Mouse (Mus musculus) telencephalon, adult 2 months (tissue): ENCODE measurements around the gene Slc6a5.

Source experiments
- DNase-seq: peaks from one replicate; pipeline ENCODE4 v3.0.0-alpha.2; 2011; ENCODE audit warnings: low read depth, low spot score

Slc6a5 gene

DNA sequence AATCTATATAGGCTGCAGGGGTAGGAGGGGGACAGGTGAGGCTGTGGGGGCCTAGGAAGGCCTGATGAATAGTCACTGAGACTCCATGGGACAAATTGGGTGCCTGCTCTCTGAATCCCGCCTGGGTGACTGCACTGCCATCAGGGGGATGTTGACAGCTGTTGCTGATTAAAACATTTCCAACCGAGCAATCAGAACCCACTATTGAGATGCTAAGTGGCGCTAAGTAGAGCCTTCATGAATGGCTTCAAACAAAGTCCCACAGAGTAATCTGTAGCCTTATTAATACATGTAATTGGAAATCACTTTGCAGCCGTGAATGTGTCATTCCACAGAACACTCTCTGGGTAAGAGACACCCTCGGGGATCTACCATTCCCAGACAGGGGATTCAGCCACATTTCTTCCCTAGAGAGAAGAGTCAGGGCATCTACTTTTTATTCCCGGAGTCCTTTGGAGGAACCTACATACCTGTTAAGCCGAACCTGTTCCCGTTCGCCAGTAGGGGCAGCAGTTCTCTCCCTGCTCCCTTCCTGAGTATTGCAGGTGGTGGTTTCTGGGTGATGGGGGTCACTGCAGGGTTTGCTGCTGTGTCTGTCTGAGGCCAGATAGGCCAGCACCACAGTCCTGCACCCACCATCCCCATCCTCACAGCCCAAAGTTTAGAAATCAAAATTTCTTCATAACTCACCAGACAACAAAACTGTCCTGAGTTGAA, 71.7 kb downstream of the Slc6a5 start:
- no peak for DNase-seq

DNA sequence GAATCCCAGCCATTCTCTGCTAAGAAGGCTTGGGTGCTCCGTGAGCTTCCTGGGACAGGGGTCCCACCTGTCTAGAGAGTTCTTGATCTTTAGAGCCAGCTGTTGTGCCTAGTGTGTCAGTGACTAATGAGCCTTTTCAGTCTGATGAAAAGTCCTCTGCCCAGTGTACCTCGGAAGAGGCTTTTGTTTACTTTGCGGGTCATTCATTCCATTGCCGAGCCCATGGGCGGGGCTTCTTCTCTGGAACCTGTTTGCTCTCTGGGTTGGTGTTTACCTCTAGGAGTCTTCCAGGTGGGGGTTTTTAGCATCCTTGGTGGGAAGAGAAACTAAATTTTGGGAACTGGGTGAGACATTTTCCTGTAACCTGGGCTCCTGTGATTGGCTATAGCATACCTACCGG, 74.8 kb downstream of the Slc6a5 start:
- no peak for DNase-seq

DNA sequence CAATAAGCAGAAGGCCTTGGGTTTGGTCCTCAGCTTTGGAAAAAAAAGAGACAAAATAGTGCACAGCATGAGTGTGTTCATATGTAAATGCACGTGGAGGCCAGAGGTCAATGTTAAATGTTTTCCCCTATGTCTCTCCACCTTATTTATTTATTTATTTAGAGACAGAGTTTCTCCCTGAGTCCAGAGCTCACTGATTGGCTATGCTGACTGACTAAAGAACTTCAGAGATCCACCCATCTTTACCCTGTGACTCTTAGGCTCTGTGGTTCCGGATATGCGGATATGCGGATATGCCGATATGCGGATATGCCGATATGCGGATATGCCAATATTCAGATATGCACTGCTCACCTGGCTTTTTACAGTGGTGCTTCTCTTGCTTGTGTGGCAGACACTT, 76.0 kb downstream of the Slc6a5 start:
- no peak for DNase-seq

GRCm38 (mm10) chr7:49999321-49999720, 89.4 kb downstream of the Slc6a5 start:
- no peak for DNase-seq

GRCm38 (mm10) chr7:50005268-50005667, 95.3 kb downstream of the Slc6a5 start:
- no peak for DNase-seq
